Mouse (Mus musculus): ENCODE results near the gene Bst1.

- TF ChIP-seq CTCF (IDR thresholded peaks at IDR 0.05; ENCODE audit: low read depth): no peak
- TF ChIP-seq EP300 (optimal IDR thresholded peaks at IDR 0.05): no peak
Observed at GRCm38 (mm10) chr5:43872652-43873051, 54.0 kb downstream of the Bst1 start.

All from stomach, postnatal 0 days (tissue).